Mouse (Mus musculus): ENCODE results near the gene Tnni3.

Gene Tnni3

DNA sequence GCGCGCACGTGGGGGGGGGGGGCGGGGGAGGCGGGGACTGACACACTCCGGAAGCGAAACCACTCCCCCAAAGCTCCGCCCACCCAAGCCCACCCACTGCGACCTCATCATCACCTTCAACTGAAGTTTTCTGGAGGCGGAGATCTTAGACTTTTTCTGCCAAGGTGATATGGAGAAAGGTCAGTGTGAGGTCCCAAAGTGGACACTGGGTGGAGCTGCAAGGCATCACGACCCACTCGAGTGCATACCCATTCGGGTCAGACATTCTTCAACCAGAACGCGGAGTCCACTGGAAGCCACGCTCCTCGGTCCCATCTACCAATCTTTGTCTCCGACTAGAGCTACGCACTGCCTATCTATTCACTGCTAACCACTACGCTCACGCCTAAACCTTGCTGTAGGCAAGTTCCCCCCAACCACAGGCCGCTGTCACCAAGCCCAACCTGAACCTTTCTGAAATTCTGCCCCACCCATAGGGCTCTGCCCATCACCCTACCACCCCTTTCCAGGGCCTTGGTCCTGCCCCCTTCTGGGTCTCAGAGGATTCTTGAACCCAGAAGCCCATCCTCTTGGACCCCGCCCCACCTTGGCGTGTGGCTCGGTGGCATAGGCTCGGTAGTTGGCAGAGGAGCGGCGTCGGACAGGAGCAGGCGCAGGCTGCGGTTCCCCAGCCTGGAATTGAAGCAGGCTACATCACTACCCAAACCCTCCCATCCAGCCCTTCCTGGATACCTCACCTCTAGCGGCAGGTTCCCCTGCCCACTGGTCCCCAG is 2.6 kb downstream of the Tnni3 start:
- no peak for DNase-seq (ENCODE audit: low spot score)

- DNase-seq (ENCODE audit: low spot score): no peak
These were observed 5.5 kb downstream of the Tnni3 start for GRCm38 (mm10) chr7:4518487-4518886.

GRCm38 (mm10) chr7:4516332-4517050 is 7.5 kb downstream of the Tnni3 start, which contains the start of gene Tnnt1:
TSS of gene Tnnt1 (minus strand) at chr7:4516382.
- DNase-seq (ENCODE audit: low spot score): no peak

DNA sequence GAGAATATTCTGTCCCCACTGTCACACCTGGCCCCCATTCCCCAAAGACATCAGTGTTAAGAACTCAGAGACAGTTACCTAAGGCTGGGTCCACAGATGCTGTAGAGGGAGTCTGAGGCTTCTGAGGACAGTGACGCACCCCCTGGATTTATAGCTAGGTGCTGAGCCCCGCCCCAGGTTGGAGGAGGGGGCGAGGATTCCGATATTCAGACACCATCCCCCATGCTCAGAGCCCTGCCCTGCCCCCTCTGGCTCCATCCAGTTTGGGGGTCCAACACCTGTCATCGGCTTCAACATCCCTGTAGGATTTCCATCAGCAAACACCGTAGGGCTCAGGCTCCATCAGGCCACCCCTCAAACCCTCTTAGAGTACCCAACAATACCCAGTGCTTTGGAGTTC is 8.2 kb downstream of the Tnni3 start:
- DNase-seq (ENCODE audit: low spot score): no peak

GRCm38 (mm10) chr7:4513829-4514712 is 10.0 kb downstream of the Tnni3 start:
- no peak for DNase-seq (ENCODE audit: low spot score)

DNA sequence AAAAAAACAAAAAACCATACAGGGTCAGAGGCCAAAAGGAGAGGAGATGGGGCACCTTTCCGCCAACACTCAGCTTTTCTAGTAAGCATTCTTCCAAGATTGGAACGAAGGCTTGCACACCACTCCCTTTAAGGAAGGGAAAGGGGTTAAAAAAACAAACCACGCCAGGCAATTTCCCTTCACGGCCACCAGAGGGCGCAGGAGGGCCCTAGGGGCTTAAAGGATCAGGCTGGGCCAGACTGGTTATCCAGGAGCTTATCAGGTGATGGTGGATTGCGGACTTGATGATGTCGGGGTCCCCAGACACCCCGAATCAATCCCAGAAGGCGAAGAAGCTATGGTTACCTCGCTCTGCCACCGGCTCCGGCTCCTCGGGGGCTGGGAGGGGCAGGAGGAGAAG is 10.8 kb downstream of the Tnni3 start:
- DNase-seq (ENCODE audit: low spot score): no peak

- no peak for DNase-seq (ENCODE audit: low spot score)
These were observed 12.4 kb downstream of the Tnni3 start for GRCm38 (mm10) chr7:4511489-4512224.

DNA sequence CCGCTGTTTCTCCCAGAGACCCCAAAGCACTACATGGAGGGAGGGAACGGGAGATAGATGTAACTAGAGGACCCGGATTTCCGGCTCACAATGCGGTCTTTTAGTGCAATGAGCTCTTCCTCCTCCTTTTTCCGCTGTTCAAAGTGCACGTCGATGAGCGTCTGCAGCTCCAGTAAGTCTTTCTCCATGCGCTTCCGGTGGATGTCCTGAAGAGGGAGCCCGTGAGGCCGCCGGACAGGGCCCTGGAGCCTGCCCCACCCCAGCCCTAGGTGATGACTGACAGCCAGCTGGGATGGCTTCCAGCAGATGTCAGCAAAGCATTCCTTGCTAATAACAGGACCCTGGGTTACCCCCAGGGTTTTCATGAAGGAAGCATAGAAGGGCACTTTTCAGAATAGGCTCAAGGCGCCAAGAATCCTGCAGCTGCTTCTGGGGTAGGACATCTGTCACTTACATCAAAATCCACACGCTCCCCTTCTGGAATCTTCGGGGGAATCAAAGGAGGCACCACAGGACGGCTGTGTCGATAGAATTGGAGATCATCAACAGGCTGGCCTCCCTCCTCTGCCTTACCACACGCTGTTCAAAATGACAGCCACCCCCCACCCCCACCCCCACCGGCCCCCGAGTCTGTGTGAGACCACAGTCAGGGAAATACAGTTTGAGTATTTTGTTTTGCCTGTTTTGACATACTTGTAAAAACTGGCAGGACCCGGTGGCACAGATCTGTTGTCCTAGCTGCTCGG is 14.0 kb downstream of the Tnni3 start:
- DNase-seq (ENCODE audit: low spot score): peak; percentile 64

- DNase-seq (ENCODE audit: low spot score): no peak
These were observed 15.3 kb downstream of the Tnni3 start for GRCm38 (mm10) chr7:4508739-4509116.

- no peak for DNase-seq (ENCODE audit: low spot score)
These were observed 15.8 kb downstream of the Tnni3 start for GRCm38 (mm10) chr7:4508062-4508738.

DNA sequence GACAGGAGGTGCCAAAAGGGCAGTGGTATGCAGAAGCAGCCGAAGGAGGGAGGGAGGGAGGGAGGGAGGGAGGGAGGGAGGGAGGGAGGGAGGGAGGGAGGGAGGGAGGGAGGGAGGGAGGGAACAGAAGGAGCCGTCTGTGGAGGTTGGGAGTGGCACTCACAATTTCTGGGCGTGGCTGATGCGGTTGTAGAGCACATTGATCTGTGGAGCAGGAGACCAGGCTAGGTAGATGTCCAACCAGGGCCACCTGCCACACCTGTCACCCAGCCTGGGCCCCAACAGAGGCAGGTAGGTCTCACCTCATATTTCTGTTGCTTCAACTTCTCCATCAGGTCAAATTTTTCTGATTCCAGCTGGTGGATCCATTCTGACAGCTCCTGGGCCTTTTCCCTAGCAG is 16.8 kb downstream of the Tnni3 start:
- no peak for DNase-seq (ENCODE audit: low spot score)

DNA sequence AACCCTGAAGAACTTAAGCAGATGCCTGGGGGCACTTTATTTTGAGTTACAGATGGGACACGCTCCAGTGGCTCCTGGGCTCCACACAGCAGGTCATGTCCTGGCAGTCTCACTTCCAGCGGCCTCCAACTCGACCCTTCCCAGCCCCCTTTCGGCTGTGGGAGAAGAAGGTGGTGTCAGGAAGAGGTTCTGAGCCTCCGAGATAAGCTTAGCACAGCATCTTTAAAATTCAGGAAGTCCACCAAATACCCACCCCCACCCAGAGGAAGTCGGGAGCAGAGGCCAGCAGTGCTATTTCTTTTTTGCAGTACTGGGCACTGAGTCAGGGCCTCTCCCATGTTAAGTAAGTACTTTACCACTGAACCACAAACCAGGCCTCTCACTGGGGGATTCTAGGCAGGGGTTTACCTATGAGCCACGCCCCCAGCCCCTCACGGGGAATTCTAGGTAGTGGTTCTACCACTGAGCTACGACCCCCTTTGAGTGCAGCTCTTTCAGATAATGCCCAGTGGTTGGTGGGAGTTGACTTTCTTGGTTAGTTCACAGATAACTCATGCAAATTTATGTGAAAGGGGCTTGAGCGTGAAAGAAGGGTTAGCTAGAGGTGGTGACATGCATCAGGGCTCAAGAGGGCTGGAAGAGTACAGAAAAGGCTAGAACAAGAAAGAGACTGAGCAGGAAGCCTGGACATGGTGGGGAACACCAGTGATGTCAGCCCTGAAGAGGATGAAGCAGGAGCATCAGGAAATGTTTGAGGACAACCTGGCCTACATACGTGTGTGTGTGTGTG is 19.2 kb downstream of the Tnni3 start:
- no peak for DNase-seq (ENCODE audit: low spot score)

GRCm38 (mm10) chr7:4503858-4504257 is 20.2 kb downstream of the Tnni3 start:
- no peak for DNase-seq (ENCODE audit: low spot score)

DNA sequence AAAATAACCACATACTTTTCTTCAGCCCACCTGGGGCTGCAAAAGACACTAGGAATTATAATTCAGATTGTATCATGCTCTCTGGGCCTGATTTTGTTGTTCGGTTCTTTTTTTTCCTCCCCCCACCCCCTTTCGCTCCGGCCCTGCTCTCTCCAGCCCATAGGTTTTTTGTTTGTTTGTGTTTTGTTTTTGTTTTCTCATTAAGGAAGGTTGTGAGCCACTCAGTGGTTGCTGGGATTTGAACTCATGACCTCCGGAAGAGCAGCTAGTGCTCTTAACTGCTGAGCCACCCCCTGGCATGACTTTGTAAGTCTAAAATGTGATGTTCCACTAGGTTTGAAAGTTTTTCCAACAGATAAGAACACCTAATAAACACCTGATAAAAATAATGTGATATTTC is 20.9 kb downstream of the Tnni3 start:
- DNase-seq (ENCODE audit: low spot score): no peak

GRCm38 (mm10) chr7:4502421-4503090 is 21.5 kb downstream of the Tnni3 start:
- DNase-seq (ENCODE audit: low spot score): no peak

DNA sequence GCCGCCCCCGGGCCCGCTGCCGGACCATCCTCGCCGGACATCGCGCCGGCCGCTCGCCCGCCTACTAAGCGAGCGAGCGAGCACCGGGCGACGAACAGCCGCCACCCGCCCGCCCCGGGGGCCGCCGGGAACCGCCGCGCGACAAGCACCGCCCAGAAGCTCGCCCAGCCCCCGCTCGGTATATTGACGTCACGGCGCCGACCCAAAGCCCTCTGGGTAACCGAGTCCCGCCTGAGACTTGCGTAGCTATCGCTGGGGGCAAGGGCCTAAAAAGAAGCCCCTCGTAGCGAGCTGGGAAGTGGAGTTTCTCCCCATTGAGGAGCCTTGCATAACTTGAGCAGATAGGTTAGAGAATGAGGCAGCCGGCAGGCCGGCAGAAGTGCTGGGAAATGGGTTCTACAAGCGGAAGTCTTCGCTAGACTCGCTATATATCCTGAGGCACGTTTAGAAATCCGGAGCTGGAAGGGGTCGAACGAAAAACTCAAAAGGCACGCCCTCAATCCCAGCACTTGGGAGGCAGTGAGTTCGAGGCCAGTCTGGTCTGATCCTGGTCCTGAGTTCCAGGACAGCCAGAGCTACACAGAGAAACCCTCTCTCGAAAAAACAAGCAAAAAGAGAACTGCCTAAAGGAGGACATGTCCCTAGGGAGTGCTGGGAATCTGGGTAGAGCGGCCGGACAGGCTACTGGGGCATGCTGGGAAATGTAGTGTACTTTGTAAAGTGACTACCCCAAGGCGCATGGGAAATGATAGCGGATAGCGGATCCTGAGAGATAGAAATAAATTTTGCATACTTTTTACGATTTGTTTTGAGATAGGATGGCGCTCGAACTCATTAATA is 22.3 kb downstream of the Tnni3 start, which contains the start of gene Ppp1r12c:
Gene Ppp1r12c, minus strand, starts transcription at position 123 of the 840 bp plus-strand sequence.
- peak; percentile 95 for DNase-seq (ENCODE audit: low spot score)

GRCm38 (mm10) chr7:4500892-4501471 is 23.0 kb downstream of the Tnni3 start:
- DNase-seq (ENCODE audit: low spot score): peak; percentile 57

DNA sequence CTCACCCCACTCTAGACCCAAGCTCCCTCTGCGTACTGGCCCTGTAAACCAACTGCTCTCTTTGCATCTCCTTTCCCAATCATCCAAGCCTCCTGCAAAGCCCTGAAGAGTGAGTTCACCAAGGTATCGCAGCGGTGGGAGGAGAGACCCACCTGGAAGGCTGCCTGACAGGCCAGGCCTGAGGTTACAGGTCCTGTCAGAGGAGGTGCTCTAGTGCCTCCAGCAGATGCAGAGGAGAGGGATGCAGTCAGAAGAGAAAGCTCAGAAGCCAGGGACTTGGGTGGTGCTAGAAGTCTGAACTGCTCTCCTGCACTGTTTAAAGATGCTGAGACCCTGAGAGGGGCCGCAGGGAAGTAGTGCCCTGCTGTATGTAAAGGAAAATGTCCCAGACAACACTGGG is 25.0 kb downstream of the Tnni3 start:
- no peak for DNase-seq (ENCODE audit: low spot score)

Data from ovary, postnatal 36 days (tissue).